Mouse (Mus musculus): ENCODE results near the gene Thumpd1. TPM values are rescaled to one million over a fixed set of nuclear protein-coding genes. Genes with fewer than 3 reads are reported as not detected.

Thumpd1 gene
- polyA plus RNA-seq (2017; shearing (Covaris generic)) = 113 TPM

GRCm38 (mm10) chr7:119720253-119720946 lies at the start of gene Thumpd1:
Gene Thumpd1, minus strand, starts transcription at chr7:119720798.

GRCm38 (mm10) chr7:119760527-119760951 lies 39.9 kb upstream of the Thumpd1 start, which contains the start of gene Acsm3:
Gene Acsm3, plus strand, starts transcription at chr7:119760923.

GRCm38 (mm10) chr7:119689726-119690125 lies 30.9 kb downstream of the Thumpd1 start, which contains the start of gene Acsm4:
Gene Acsm4, plus strand, starts transcription at chr7:119690026.

Other genes with a start within 250 kb of the Thumpd1 start
- not detected for gene Umod, start 241.5 kb downstream of the Thumpd1 start, polyA plus RNA-seq (2017; shearing (Covaris generic))
- gene Acsm5, start 201.3 kb downstream of the Thumpd1 start, polyA plus RNA-seq (2017; shearing (Covaris generic)) = not detected
- not detected for gene Pdilt, start 197.3 kb downstream of the Thumpd1 start, polyA plus RNA-seq (2017; shearing (Covaris generic))
- not detected for gene Acsm2, start 166.5 kb downstream of the Thumpd1 start, polyA plus RNA-seq (2017; shearing (Covaris generic))
- gene Acsm1, start 113.8 kb downstream of the Thumpd1 start, polyA plus RNA-seq (2017; shearing (Covaris generic)) = not detected
- not detected for gene Acsm4, start 30.8 kb downstream of the Thumpd1 start, polyA plus RNA-seq (2017; shearing (Covaris generic))
- gene Acsm3, start 40.1 kb upstream of the Thumpd1 start, polyA plus RNA-seq (2017; shearing (Covaris generic)) = not detected
- gene Rexo5, start 73.2 kb upstream of the Thumpd1 start, polyA plus RNA-seq (2017; shearing (Covaris generic)) = 34.3 TPM
- gene Eri2, start 73.3 kb upstream of the Thumpd1 start, polyA plus RNA-seq (2017; shearing (Covaris generic)) = 7.7 TPM
- gene Lyrm1, start 175.1 kb upstream of the Thumpd1 start, polyA plus RNA-seq (2017; shearing (Covaris generic)) = 6.7 TPM
- 21.0 TPM for gene Dcun1d3, start 175.5 kb upstream of the Thumpd1 start, polyA plus RNA-seq (2017; shearing (Covaris generic))

Data from naive thymus-derived CD4-positive, alpha-beta T cell, adult 5 months (primary cell).